Mouse (Mus musculus) spleen, adult 2 months (tissue): ENCODE data around the gene Gbgt1. TPM values are rescaled to one million over a fixed set of nuclear protein-coding genes. Genes with fewer than 3 reads are reported as not detected.

Source experiments
- DNase-seq, 2 experiments: peaks; one replicate each; pipeline versions ENCODE4 v3.0.0 to v3.0.0-alpha.2; 2012 to 2021; ENCODE audit warnings: low spot score in 2 of 2, low read depth in 1 of 2
- H3K27ac ChIP-seq: fragments of 200-500 bp; 2 replicates; pipeline ENCODE4 v1.5.1; 2012; ENCODE audit warnings: low read length, inconsistent platforms; ENCODE audit not compliant: insufficient read depth
- H3K27me3 ChIP-seq: fragments of 200-500 bp; 2 replicates; pipeline ENCODE4 v1.6.1; 2012; ENCODE audit warnings: mild to moderate bottlenecking, moderate library complexity, low read length, inconsistent platforms; ENCODE audit not compliant: control insufficient read depth, insufficient read depth
- H3K36me3 ChIP-seq: fragments of 200-500 bp; 2 replicates; pipeline ENCODE4 v1.6.1; 2012; ENCODE audit warnings: mild to moderate bottlenecking, low read length, inconsistent platforms; ENCODE audit not compliant: control insufficient read depth, insufficient read depth
- H3K4me1 ChIP-seq: fragments of 200-500 bp; 2 replicates; pipeline ENCODE4 v1.6.1; 2011; ENCODE audit warnings: inconsistent platforms; ENCODE audit not compliant: control insufficient read depth, insufficient read depth, insufficient read length
- H3K4me3 ChIP-seq: fragments of 200-500 bp; 2 replicates; pipeline ENCODE4 v1.5.1; 2011; ENCODE audit warnings: mild to moderate bottlenecking, inconsistent platforms; ENCODE audit not compliant: insufficient read depth, insufficient read length; ENCODE audit errors: extremely low read depth
- CTCF ChIP-seq: fragments of 200-500 bp; IDR thresholded peaks from 2 replicates; pipeline ENCODE4 v1.5.1; 2011; ENCODE audit warnings: mild to moderate bottlenecking, inconsistent platforms; ENCODE audit not compliant: insufficient read depth, insufficient read length, insufficient replicate concordance; ENCODE audit errors: extremely low read depth
- POLR2A ChIP-seq: fragments of 200-500 bp; IDR thresholded peaks from 2 replicates; pipeline ENCODE4 v1.6.1; 2011; ENCODE audit warnings: low read depth, low read length, inconsistent platforms
- WGBS: fragments of 180-500 bp; shearing (Covaris S2); methylation state at CpG from one replicate; pipeline ENCODE4 v1.1.7; 2018; 5-methylcytosine and 5-hydroxymethylcytosine counted together
- polyA plus RNA-seq: library from polyadenylated mRNA; depleted of rRNA; stranded (reverse); fragments of >200 nt; gene quantifications from 2 replicates; pipeline ENCODE4 v1.2.3, GENCODE M21; 2012

The Gbgt1 gene
- polyA plus RNA-seq, 1 experiment = 3.7 TPM

DNA sequence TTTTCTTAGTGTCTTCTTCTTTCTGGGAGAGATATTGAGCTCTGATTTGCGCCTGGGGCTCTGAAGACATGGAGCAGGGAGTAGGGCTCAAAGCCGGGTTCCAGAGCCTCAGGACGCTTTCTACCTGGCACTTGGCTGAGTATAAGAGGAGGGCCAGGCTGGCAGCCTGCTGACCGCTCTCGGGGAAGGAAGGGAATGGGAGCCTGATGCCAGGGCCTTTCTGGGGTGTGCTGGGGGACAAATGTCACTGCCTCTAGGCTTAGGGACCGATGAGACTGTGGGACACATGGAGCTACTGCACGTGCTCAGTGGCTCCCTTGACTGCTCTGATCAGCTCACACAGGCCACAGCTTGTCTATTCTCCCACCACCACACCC, 31.7 kb downstream of the Gbgt1 start:
- Histone ChIP-seq H3K4me3 (no peak overlapping the region), H3K27me3 (no peaks in the 10 kb centered on the region), H3K36me3 (no peaks in the 10 kb centered on the region), H3K4me1 (peaks cover 26% of the 10 kb centered on the region), H3K27ac (no peak overlapping the region)
- TF ChIP-seq POLR2A = no peak
- DNase-seq = no peak
- 94% methylated on average over 7 of the region's 7 CpGs for WGBS

DNA sequence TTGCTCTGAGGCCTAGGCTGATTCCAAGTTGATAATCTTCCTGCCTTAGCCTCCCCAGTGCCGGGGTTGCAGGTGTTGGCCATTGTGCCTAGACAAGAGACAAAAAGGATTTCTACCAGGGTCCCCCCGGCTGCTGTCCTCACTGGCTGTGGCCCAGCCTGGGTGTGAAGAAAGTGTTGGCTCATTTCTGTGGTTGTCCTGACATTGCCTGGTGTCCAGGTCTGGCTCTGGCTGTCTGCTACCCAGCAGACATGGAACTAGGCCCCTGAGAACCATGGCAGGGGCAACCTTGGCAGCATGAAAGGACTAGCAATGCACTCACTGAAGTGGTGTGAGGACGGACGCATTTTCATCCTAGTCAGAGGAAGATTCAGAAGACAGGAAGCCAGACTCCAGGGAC, 33.2 kb downstream of the Gbgt1 start:
- Histone ChIP-seq H3K4me3 (no peak overlapping the region), H3K27ac (no peak overlapping the region), H3K36me3 (no peaks in the 10 kb centered on the region), H3K4me1 (peaks cover 33% of the 10 kb centered on the region), H3K27me3 (no peaks in the 10 kb centered on the region)
- DNase-seq = no peak
- no peak for TF ChIP-seq POLR2A
- no peak for TF ChIP-seq CTCF
- 91% methylated on average over 4 of the region's 4 CpGs for WGBS

DNA sequence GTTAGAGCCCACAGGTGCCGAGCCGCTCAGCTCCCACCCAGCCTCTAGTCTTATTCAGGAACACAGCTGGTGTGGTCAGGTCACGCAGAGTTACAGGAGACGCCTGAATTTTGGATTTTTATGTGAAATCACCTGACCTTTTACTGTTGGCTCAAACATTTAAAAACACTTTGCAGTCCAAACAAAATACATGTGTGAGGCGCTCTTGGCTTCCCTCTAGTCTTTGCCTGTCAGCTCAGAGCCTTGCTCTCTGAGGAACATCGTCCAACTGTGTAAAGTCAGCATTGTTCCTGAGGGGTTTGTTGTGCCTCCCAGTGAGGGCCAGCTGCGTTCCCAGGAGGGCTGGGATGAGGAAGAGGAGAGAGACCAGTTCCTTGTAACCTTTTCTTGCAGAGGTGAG, 33.6 kb downstream of the Gbgt1 start:
- Histone ChIP-seq H3K36me3 (no peaks in the 10 kb centered on the region), H3K27me3 (no peaks in the 10 kb centered on the region), H3K27ac (no peak overlapping the region), H3K4me1 (peaks cover 33% of the 10 kb centered on the region), H3K4me3 (no peak overlapping the region)
- no peak for DNase-seq
- no peak for TF ChIP-seq POLR2A
- TF ChIP-seq CTCF = no peak
- 80% methylated on average over 7 of the region's 7 CpGs for WGBS

DNA sequence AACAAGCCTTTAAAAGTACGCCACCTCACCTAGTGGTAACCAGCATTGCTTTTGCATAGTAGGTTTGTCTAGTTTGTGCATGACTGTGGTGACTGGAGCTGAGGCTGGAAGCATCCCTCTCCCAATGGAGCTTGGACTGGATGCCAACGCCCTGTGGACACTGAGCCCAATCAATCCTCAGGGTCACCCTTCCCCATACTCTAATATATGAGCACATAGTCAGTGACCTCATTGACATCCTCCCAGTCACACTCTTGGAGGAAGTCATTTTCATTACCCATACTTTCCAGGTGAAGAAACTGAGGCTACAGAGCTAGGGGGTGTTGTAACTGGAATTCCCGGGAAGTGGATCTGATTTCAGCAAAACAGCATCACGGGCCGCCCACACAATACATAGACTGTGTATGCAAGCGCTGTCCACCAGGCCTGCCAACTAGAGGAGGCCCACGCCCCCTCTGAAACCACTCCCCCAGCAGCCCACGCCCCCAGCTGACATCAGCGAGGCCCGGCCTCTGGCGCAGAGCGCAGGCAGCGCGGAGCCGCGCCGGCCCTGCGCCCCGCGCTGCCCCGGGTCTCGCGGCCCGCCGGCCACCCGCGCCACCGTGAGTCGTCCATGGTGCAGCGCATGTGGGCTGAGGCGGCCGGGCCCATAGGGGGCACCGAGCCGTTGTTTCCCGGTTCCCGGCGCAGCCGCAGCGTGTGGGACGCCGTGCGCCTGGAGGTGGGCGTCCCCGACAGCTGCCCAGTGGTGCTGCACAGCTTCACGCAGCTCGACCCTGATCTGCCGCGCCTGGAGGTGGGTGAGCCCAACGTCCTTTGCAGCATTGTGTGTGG, 36.5 kb downstream of the Gbgt1 start:
- H3K4me1 ChIP-seq = peaks cover 35% of the 10 kb centered on the region
- H3K36me3 ChIP-seq = no peaks in the 10 kb centered on the region
- TF ChIP-seq CTCF (no peak), POLR2A (peak; percentile 16; the same call in 1 of the 2 replicates)
- peak overlapping the region; percentile 65 for H3K4me3 ChIP-seq
- DNase-seq = peak; percentile 62 to 77
- H3K27ac ChIP-seq = peak overlapping the region; percentile 13; the same call in 1 of the 2 replicates
- H3K27me3 ChIP-seq = no peaks in the 10 kb centered on the region
- 4% methylated on average over 49 of the region's 49 CpGs for WGBS

DNA sequence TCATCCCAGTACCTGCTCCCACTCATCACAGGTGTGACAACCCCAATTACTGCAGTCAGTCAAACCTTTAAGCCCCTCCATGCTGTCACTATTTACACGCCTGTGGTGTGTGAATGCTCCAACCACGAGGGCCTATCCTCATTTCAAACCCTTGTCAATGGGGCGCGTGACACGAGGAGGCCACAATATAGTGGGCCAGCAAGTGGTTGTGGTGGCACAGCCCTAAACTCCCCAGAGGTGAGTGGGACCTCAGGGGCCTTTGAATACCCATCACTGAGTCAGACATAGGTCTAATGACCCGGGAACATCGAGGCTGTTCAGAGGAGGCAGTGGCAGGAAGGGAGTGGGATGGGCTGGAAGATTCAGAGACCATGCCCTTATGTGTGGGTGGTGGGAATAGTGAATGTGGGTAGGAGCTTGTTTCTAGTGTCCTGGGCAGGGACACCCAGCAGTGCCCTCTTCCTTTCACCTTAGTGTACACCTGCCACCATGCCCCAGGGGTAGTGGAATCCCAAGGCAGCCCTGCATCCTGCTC, 37.3 kb downstream of the Gbgt1 start:
- no peaks in the 10 kb centered on the region for H3K27me3 ChIP-seq
- no peaks in the 10 kb centered on the region for H3K36me3 ChIP-seq
- peaks cover 44% of the 10 kb centered on the region for H3K4me1 ChIP-seq
- peak overlapping the region; percentile 65; the same call in 1 of the 2 replicates for H3K4me3 ChIP-seq
- 63% methylated on average over 7 of the region's 7 CpGs for WGBS
- no peak for TF ChIP-seq POLR2A
- TF ChIP-seq CTCF = no peak
- no peak overlapping the region for H3K27ac ChIP-seq
- no peak for DNase-seq

DNA sequence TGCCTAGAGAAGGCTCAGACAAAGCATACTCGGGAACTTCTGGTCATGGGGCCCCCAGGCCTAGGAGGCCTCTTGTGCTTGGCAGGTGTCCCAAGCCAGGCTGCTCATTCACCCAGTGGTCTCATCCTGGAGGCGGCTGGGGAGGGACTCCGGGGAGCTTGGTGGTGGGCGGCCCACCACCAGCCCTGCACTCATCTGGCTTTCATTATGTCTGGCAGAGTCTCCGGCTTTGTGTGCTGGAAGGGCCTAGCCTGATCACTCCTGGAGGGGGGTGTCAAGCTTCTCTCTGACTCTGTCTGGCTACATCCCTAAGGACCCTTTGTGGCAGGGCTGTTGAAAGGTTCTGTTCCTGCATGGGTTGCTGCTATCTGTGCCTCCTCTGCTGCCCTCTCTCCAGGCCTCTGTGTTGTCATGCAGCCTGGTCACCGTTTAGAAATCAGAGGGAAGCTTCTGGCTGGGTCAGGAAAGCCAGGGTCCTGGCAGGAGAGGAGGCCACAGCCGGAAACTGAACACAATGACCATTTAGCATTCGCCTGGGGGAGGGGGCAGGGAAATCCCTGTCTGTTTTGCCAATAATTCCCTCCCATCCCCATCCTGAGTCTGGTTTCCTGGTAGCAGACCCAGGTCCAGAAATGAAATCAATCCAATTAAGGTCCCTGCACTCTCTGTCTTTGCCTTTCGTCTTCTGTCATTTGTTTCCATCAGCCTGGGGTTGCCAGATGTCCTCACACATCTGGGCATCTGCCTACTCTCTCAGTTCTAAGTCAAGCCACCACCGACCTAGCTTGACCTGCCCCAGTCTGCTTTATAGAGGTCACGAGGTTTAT, 38.0 kb downstream of the Gbgt1 start:
- no peaks in the 10 kb centered on the region for H3K36me3 ChIP-seq
- DNase-seq = no peak
- WGBS = 72% methylated on average over 11 of the region's 11 CpGs
- H3K4me1 ChIP-seq = peaks cover 50% of the 10 kb centered on the region
- no peaks in the 10 kb centered on the region for H3K27me3 ChIP-seq
- 0 out of 2 replicates have a peak overlapping the region, but pooled peaks have one; percentile 8 for H3K27ac ChIP-seq
- H3K4me3 ChIP-seq = no peak overlapping the region
- TF ChIP-seq CTCF (no peak), POLR2A (no peak)

DNA sequence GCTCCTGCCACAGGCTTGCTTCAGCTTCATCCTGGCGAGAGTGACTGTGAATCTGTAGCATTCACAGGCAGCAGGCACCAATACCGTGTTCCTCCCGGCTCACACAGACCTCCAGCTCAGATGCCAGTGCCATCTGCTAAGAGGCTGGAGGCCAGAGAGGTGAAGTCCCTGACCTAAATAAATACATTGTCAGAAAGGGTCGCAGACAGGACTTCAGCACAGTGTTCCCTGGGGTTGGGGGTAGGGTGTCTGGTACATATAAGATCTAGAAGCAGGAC, 38.5 kb downstream of the Gbgt1 start:
- Histone ChIP-seq H3K27me3 (no peaks in the 10 kb centered on the region), H3K27ac (0 out of 2 replicates have a peak overlapping the region, but pooled peaks have one; percentile 8), H3K4me1 (peaks cover 55% of the 10 kb centered on the region), H3K36me3 (no peaks in the 10 kb centered on the region), H3K4me3 (no peak overlapping the region)
- DNase-seq = no peak
- WGBS = 74% methylated on average over 4 of the region's 4 CpGs
- TF ChIP-seq POLR2A (no peak), CTCF (no peak)
